Mouse (Mus musculus): Measurements from ENCODE around the gene Eif3b.

The Eif3b gene

DNA sequence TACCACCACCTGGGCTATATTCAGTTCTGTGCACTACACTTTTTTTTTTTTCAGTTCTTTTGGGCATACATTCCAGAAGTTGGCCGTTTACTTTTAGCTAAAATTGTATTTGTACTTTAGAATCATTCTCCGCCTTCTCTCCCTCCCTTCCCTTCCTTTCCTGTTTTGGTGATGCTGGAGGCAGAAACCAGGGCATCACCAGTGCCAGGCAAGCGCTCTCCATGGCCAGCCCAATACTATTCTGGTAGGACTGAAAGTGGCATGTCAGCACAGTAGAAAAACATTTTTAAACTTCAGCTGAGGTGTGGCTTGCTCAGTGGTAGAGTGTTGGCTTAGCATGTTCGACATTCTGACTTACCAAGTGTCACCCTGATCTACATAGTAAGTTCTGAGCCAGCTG is 62.3 kb downstream of the Eif3b start:
- in situ Hi-C loops (cut with MboI, MseI) = no loop called here

DNA sequence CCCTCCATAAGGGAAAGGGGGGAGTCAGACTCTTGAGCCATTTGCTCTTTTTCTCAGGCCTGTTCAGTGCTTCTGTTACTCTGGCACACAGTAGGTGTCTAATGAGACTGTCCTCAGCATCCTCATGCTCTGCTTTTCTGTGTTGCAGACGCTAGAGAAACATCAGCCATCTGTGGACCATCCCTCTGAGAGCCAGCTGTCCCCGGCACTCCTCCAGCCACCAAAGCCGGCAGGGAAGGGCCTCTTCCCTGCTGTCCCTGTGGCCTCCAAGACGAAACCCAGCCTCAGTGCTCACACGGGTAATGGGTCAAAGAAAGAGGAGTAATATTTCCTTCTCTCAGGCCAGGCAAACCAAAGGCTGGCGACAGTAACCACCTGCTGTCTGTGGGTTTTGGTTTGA is 72.0 kb downstream of the Eif3b start:
- in situ Hi-C loops (cut with MboI, MseI) = no loop called here

DNA sequence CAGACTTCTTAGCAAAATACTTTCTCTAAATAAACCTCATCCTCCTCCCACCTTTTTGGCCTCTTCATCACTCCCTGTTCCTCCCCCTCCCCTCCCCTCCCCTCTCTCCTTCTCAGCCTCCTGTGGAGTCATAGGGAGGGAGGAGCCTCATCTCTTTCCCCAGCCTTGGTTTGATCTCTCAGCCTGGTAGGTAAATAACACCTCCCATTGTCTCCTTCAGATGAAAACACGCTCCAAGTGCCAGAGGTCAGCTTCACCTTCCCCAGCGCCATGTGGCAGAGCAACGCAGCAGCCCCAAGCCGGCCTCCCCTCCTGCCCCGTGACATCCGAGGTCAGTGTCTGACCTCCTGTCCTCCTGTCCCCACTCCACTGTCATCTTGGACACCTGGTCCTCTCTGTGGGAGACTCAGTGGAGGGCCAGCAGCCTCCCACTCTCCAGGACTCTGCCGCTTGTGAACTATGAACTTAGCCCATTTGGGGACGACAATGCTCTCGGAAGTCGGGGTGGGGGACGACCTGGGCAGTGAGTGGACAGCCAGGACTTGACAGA is 73.6 kb downstream of the Eif3b start:
- in situ Hi-C loops (cut with MboI, MseI) = no loop called here
